Comparison of ENCODE assay signal across 20 mouse cellular contexts in genomic region chr5:80005470-80005869, GRCm38 (mm10).
DNase-seq lines count a peak whose midpoint lies in the region; TF ChIP-seq lines count a peak whose summit lies in the region.
"Had no signal": no experiment of that assay in that cellular context is flagged by ENCODE, and none has a peak within 500 bp of the region (broad histone marks: within the 10 kb centered on the region; RNA-seq: fewer than 3 reads in every experiment).

No protein-coding gene starts in this region.

- peak in 1 of 2 experiments; percentile 18 for DNase-seq in layer of hippocampus, adult 2 months (ENCODE audit: low spot score in 2 of 2)
- no peak for DNase-seq in layer of hippocampus, adult 11-12 months (ENCODE audit: low spot score)
- peak; percentile 41 for DNase-seq in brain, adult 2 months (ENCODE audit: low read depth, low spot score)
- peak; percentile 15 for DNase-seq in telencephalon, adult 2 months (ENCODE audit: low read depth, low spot score)
- no peak for DNase-seq in right cerebral cortex, adult 18-20 months
- DNase-seq: adrenal gland, adult 8-10 months; adrenal gland, postnatal 14 days; adrenal gland, postnatal 36 days; cerebellum, adult 11 months; cerebellum, adult 18-20 months; cerebellum, adult 8-10 months; cerebellum, adult 9-11 months; cerebellum, postnatal 14 days; cerebellum, postnatal 36 days; embryo, embryonic 11 days had no signal

- no peak overlapping the region for H3K4me3 ChIP-seq in layer of hippocampus, adult 2 months
- H3K4me3 ChIP-seq: embryonic facial prominence, embryonic 13.5 days; embryonic facial prominence, embryonic 15.5 days; erythroblast, embryonic 14.5 days; forebrain, embryonic 10.5 days; forebrain, embryonic 12.5 days had no signal

- TF ChIP-seq CTCF in layer of hippocampus, adult 2 months (conservative IDR thresholded peaks at IDR 0.05): no peak

- peak overlapping the region; percentile 61; the same call in 1 of the 2 replicates for H3K27ac ChIP-seq in layer of hippocampus, adult 2 months
- H3K27ac ChIP-seq: embryonic facial prominence, embryonic 13.5 days; embryonic facial prominence, embryonic 15.5 days; forebrain, embryonic 10.5 days; forebrain, embryonic 12.5 days had no signal

Comparison
In these comparisons a context has a peak if more than half of its experiments do, and no peak if none do; other contexts are left out.
1. DNase-seq: peak in brain, adult 2 months (single experiment) and telencephalon, adult 2 months (single experiment); none in layer of hippocampus, adult 11-12 months (single experiment) and right cerebral cortex, adult 18-20 months (single experiment).